14 mouse cellular contexts compared by ENCODE assay signal in the genomic region with DNA sequence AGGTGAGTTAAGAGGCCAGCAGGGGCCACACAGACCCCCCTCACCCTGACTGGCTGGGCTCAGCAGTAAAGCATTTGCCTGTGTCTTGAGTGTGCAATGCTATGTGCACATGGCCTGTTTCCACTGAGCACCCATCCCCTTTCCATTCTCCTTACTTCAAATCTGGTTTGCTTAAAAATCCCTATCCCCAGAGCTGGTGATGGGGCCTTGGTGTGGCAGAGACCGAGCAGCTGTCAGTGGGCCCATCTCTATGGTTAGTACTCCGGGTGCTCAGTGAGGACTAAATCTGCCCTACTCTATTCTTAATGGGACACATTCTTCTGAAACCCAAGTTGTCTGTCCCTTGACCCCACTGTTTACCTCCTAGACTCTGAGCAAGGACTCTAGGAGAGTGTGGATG. TPM values are rescaled to one million over a fixed set of nuclear protein-coding genes. Genes with fewer than 3 reads are reported as not detected.
A peak's percentile ranks its signal among the peaks of the same experiment; 100 is the strongest.
DNase-seq lines count a peak whose midpoint lies in the region; ATAC-seq and TF ChIP-seq lines count a peak whose summit lies in the region.
"Had no signal": no experiment of that assay in that cellular context is flagged by ENCODE, and none has a peak within 500 bp of the region (broad histone marks: within the 10 kb centered on the region; RNA-seq: fewer than 3 reads in every experiment).

No protein-coding gene starts in this region.

- peaks cover 8% of the 10 kb centered on the region for H3K4me1 ChIP-seq in forebrain, embryonic 11.5 days (replicated peaks; ENCODE audit: control insufficient read depth, insufficient read depth, low read length)
- peaks cover 37% of the 10 kb centered on the region for H3K4me1 ChIP-seq in forebrain, embryonic 10.5 days
- peaks cover 2% of the 10 kb centered on the region for H3K4me1 ChIP-seq in ES-Bruce4 (ENCODE audit: control insufficient read depth, insufficient read depth, low read length)
- H3K4me1 ChIP-seq in forebrain, postnatal 0 days (ENCODE audit: insufficient read depth), result peaks cover 14% of the 10 kb centered on the region; the same call in 1 of the 2 replicates

- no peak for TF ChIP-seq EP300 in ES-Bruce4 (IDR thresholded peaks at IDR 0.05; ENCODE audit: insufficient read depth, low read depth, low read length)

- peaks cover 16% of the 10 kb centered on the region for H3K27me3 ChIP-seq in forebrain, embryonic 11.5 days (ENCODE audit: control insufficient read depth, insufficient read depth, low read length)
- peaks cover 76% of the 10 kb centered on the region for H3K27me3 ChIP-seq in forebrain, embryonic 10.5 days (ENCODE audit: poor library complexity, severe bottlenecking)
- H3K27me3 ChIP-seq in ES-Bruce4 (ENCODE audit: control insufficient read depth, insufficient read depth, low read length, poor library complexity, severe bottlenecking), result no peaks in the 10 kb centered on the region; the same call in 1 of the 2 replicates
- H3K27me3 ChIP-seq in forebrain, postnatal 0 days (ENCODE audit: insufficient read depth, low read length), result no peaks in the 10 kb centered on the region
- H3K27me3 ChIP-seq: Patski had no signal

- 70% methylated on average over 2 of the region's 2 CpGs for WGBS in forebrain, embryonic 11.5 days
- WGBS in forebrain, embryonic 10.5 days, result 57% methylated on average over 2 of the region's 2 CpGs
- WGBS in forebrain, postnatal 0 days, result 74% methylated on average over 2 of the region's 2 CpGs

- no peak for DNase-seq in forebrain, embryonic 11.5 days (ENCODE audit: low spot score)
- no peak for DNase-seq in forebrain, embryonic 10.5 days (ENCODE audit: extremely low spot score, low spot score)
- DNase-seq in forebrain, postnatal 0 days, result no peak
- DNase-seq in lung, postnatal 10 days, result peak; percentile 53
- no peak for DNase-seq in ovary, postnatal 14 days (ENCODE audit: low spot score)
- DNase-seq in ovary, adult 18-20 months (ENCODE audit: low spot score), result no peak
- no peak for DNase-seq in left cerebral cortex, postnatal 10 days (ENCODE audit: extremely low spot score in 1 of 2, low spot score in 2 of 2)
- DNase-seq: adrenal gland, postnatal 36 days; cerebellum, adult 8-10 months; kidney, adult 2 months; right cerebral cortex, adult 18-20 months had no signal

- H3K4me2 ChIP-seq in forebrain, embryonic 11.5 days (ENCODE audit: low read depth, low read length, severe bottlenecking), result peak overlapping the region; percentile 100; the same call in 1 of the 2 replicates
- peak overlapping the region; percentile 90 for H3K4me2 ChIP-seq in forebrain, postnatal 0 days (ENCODE audit: low read depth)

- H3K9ac ChIP-seq in forebrain, embryonic 11.5 days (ENCODE audit: low read length), result no peak overlapping the region
- 0 out of 2 replicates have a peak overlapping the region, but pooled peaks have one; percentile 88 for H3K9ac ChIP-seq in ES-Bruce4 (ENCODE audit: low read depth, poor library complexity, severe bottlenecking)
- peak overlapping the region; percentile 90; the same call in 1 of the 2 replicates for H3K9ac ChIP-seq in forebrain, postnatal 0 days

- no peaks in the 10 kb centered on the region for H3K9me3 ChIP-seq in forebrain, embryonic 11.5 days (ENCODE audit: control insufficient read depth, low read length)
- no peaks in the 10 kb centered on the region for H3K9me3 ChIP-seq in forebrain, embryonic 10.5 days
- H3K9me3 ChIP-seq in ES-Bruce4 (replicated peaks; ENCODE audit: control insufficient read depth, insufficient read depth, low read length, poor library complexity, severe bottlenecking), result no peaks in the 10 kb centered on the region
- H3K9me3 ChIP-seq in forebrain, postnatal 0 days (ENCODE audit: low read length), result no peaks in the 10 kb centered on the region

- TF ChIP-seq POLR2A in ES-Bruce4 (IDR thresholded peaks at IDR 0.05; ENCODE audit: insufficient read depth, low read length), result no peak

- no peaks in the 10 kb centered on the region for H3K36me3 ChIP-seq in forebrain, embryonic 11.5 days (ENCODE audit: control insufficient read depth, insufficient read depth, low read length)
- no peaks in the 10 kb centered on the region for H3K36me3 ChIP-seq in forebrain, embryonic 10.5 days (replicated peaks)
- no peaks in the 10 kb centered on the region for H3K36me3 ChIP-seq in ES-Bruce4 (ENCODE audit: control insufficient read depth, insufficient read depth, low read length, poor library complexity, severe bottlenecking)
- no peaks in the 10 kb centered on the region; the same call in 1 of the 2 replicates for H3K36me3 ChIP-seq in forebrain, postnatal 0 days (ENCODE audit: insufficient read depth)

- no peak for ATAC-seq in forebrain, embryonic 11.5 days (replicated peaks; ENCODE audit: low FRiP score)
- no peak for ATAC-seq in forebrain, postnatal 0 days
- ATAC-seq: Patski had no signal

- no peak overlapping the region for H3K4me3 ChIP-seq in forebrain, embryonic 11.5 days (ENCODE audit: low read depth, low read length)
- H3K4me3 ChIP-seq in forebrain, embryonic 10.5 days, result no peak overlapping the region
- peak overlapping the region; percentile 50; the same call in 1 of the 2 replicates for H3K4me3 ChIP-seq in ES-Bruce4 (ENCODE audit: low read depth, low read length)
- H3K4me3 ChIP-seq in forebrain, postnatal 0 days (ENCODE audit: low read depth, low read length), result peak overlapping the region; percentile 85

- no peak for TF ChIP-seq CTCF in ES-Bruce4 (IDR thresholded peaks at IDR 0.05; ENCODE audit: low read depth, low read length)
- TF ChIP-seq CTCF in forebrain, postnatal 0 days (IDR thresholded peaks at IDR 0.05; ENCODE audit: low read depth), result no peak

- H3K27ac ChIP-seq in forebrain, embryonic 11.5 days (ENCODE audit: low read depth, low read length), result no peak overlapping the region
- H3K27ac ChIP-seq in forebrain, embryonic 10.5 days, result no peak overlapping the region
- H3K27ac ChIP-seq in ES-Bruce4 (ENCODE audit: insufficient read depth, low read length), result no peak overlapping the region
- no peak overlapping the region for H3K27ac ChIP-seq in forebrain, postnatal 0 days (ENCODE audit: low read depth, low read length)

- intact Hi-C loops in left cerebral cortex, postnatal 10 days (cut with DNase I), result no loop called here

RNA-seq across cellular contexts. Expression of gene Insyn1, which starts 2.0 kb away (rescaled TPM):
- 2.4 and 3.4 TPM in 2 replicates for polyA plus RNA-seq in forebrain, embryonic 11.5 days (2014; fragmentation: Nextera tagmentation; extraction: Ambion mirVana)
- 0.66 TPM in 2 replicates for polyA plus RNA-seq in forebrain, embryonic 10.5 days (2016; fragmentation: Nextera tagmentation; extraction: Ambion mirVana)
- 2.2 and 3.8 TPM in 2 replicates for polyA plus RNA-seq in ES-Bruce4 (2011; ENCODE audit: insufficient read depth, insufficient read length, low read depth, missing spikeins)
- 65.3 and 71.5 TPM in 2 replicates for total RNA-seq in forebrain, postnatal 0 days (2014; rRNA removed)
- 6.0 TPM in 2 replicates for polyA plus RNA-seq in forebrain, postnatal 0 days (2015; fragmentation: Nextera tagmentation; extraction: Ambion mirVana)
- 100 to 1,000 TPM; 126 to 133 TPM for total RNA-seq in left cerebral cortex, postnatal 10 days (2021)
- total RNA-seq: megakaryocyte-erythroid progenitor cell, adult 5-6 weeks had no signal

Comparison
In these comparisons a context has a peak if more than half of its experiments do, and no peak if none do; other contexts are left out.
1. H3K4me3 ChIP-seq: peak in ES-Bruce4 (single experiment) and forebrain, postnatal 0 days (single experiment); none in forebrain, embryonic 11.5 days (single experiment) and forebrain, embryonic 10.5 days (single experiment).